Mouse (Mus musculus) yolk sac, embryonic 10.5 days (tissue): ENCODE results near the gene Bcdin3d.

Experiments
- DNase-seq: peaks from one replicate; pipeline ENCODE4 v3.0.0-alpha.2; 2017; ENCODE audit warnings: low spot score

The Bcdin3d gene

DNA sequence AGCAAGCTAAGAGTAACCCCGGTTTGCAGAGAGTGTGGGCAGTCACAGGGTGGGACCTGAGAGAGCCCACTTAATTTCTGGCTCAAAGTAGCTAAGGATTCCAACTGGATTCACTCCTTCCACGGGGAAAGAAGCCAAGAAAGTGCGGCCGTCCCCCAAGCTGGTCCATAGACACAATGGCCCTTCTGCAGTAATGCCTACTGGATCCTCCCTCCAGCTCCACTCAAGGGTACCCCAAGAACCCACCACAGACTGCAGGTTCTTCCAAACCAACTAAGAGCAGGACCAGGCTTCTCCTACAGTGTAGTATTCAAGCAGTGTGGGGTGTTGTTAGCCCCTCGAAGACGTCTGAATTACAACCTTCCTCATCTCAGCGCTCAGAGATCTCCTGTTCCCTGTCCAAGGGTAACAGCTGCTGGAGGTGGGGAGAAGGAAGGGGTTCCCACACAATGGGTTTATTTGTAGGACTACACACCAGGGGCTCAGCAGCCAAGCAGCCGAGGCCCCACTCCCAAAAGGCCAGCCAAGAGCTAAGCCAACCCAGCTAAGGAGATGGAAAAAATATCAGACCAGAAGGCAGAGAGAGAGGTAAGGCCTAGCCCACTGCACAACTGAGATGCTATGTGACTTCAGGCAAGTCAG is 33.6 kb downstream of the Bcdin3d start:
- DNase-seq = no peak

DNA sequence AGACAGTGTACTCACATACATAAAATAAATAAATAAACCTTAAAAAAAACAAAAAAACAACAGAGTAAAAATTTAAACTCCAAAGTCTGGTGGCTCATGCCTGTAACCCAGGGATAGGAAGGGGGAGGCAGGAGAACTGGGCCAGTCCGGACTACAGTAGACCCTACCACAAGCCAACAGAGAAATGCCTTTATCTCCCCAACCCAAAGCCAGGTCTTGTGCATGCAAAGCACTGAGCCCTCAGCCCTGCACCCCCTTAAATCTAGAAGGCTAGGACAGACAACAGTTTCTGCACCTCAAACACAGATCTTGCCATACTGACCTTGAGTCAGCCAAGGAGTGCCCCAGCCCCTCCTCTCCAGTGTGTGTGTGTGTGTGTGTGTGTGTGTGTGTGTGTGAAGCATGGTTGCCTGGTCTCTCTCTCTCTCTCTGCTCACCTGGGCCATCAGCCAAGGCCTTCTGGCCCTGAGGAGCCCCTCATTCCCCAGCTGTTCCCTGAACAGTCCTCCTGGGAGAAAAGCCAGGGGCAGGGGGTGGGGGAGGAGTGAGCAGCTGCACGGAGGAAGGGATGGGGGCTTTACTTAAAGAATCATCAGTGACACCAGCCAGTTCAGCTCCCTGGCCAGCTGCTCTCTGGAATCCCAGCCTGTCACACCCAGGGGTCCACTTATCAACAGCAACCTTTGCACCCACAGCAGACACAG is 34.3 kb downstream of the Bcdin3d start:
- DNase-seq = peak; percentile 77

DNA sequence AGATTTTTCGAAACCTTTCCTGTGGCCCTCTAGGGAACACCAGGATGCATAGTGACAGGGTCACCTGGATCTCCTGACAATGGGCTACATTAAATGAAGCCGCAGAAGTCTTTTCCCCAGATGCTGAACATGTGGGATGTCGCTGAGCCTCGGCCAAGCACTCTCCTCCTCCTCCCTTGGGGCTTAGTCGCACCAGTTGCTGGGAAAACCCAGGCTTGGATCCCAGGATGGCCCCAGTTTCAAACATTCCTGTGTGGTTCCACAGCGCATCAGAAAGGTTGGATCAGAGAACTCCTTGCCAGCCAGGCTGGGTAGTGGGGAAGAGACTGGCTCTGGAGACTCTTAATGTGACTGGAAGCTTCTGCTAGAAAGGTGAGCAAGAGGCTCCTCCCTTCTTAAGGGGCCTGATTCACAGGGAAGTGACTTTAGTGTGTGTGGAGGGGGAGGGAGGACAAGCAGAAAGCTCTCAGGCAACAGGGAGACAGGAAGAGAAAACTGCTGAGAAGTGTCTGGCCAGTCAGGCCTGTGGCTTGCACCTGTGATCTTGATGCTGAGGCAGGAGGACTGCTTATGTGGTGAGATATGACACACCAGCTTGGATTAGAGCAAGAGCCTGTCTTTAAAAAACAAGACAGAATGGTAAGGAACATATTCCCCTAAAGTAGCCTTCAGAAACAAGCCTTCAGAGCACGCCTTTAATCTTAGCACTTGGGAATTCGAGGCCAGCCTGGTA is 35.4 kb downstream of the Bcdin3d start:
- DNase-seq = peak; percentile 40

DNA sequence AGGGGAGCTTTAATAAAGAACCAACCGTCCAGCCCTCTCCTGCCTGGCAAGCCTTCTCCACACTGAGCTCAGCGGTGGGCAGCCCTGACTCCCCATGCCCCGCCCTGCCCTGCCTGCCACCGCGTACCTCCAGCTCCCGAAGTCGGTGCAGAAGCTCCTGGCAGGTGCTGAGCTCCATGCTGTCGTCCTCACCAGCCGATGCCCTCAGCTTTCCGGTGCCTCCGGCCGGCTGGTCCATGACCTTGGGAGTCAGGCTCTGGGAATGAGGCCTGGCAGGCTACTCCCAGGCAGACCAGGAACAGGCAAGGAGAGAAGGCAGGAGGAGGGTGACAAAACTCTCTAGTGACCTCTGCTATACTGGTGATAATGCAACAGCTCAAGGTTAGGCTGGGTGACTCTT is 40.6 kb downstream of the Bcdin3d start:
- DNase-seq = no peak

DNA sequence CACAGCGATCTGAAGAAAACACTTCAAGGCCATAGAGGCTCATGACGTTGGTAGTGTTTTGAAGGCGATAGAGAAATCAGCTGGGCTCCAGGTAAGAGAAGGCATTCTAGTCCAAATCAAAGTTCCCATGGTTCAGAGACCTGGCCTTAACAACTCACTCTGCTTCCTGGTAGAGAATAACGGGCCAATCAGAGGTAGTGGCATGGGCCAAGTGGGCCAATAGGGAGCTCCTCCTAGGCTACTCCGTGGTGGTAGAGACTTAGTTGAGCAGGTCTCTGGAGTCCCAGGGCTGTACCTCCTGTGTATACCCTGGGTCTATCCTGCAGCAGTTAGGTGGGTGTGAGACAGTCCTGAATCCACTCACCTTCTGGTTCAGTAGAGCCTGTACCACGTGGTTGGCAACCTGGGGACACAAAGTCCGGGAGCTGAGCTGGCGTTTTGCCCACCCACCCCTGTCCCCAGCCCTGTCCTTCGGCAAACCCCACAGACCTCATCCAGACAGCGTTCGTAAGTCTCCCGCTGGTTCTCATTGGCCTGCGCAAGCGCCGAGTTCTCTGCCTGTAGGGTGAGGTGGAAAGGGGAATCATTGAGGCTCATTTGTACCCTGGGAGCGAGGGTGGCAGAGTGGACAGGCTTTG is 41.3 kb downstream of the Bcdin3d start:
- DNase-seq = no peak

DNA sequence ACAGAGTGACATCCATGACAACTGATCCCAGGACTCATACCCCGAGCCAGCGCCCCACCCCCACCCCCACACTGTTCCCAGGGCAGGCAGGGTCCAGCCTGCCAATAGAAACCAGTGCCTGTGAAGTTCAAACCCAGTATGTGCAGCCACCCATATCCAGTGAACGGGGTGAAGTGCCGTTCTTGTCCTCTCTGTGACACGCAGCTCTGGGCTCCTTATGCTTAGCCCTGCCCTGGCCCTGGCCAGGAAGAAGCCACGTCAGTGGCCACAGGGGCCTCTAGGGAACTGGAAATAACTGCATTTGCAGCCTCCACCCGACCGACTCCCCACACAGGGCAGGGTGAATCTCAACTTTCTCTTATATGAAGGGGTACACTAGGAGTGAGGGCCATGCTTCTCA is 42.6 kb downstream of the Bcdin3d start:
- DNase-seq = no peak

DNA sequence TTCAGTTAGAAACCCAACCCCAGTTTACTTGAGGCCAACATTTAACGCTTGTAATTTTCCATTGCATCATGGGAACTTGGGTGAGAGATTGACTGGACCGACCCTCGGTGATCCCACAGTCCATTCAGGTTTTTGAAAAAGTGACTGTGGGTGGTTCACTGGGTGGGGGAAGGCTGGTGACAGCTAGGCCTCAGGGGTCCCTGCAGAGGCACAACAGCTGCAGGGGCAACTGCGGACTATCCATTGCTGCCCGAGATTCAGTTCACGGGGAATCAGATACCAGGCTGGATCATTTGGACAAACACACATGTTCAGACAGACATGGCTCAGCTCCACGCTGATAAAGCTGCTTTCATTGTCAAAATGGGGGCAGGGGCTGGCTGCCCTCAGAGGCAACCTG is 43.0 kb downstream of the Bcdin3d start:
- no peak for DNase-seq

DNA sequence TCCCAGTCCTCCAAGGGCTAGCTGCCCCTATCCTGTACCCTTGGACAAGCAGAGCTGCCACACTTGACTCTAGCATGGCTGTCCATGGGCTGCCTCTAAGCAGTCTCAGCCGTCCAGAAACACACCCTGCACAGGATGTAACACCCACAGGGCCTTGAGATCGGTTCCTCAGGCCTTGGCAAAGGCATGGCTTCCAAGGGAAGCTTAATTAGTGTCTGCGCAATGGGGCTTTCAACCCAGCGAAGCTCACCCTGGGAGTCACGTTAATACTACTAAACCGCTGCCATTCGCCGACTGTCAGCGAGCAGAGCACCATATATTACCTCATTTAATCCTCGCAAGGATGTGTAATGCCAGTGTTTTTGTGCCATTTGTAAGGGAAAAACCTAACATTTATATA is 43.5 kb downstream of the Bcdin3d start:
- no peak for DNase-seq

DNA sequence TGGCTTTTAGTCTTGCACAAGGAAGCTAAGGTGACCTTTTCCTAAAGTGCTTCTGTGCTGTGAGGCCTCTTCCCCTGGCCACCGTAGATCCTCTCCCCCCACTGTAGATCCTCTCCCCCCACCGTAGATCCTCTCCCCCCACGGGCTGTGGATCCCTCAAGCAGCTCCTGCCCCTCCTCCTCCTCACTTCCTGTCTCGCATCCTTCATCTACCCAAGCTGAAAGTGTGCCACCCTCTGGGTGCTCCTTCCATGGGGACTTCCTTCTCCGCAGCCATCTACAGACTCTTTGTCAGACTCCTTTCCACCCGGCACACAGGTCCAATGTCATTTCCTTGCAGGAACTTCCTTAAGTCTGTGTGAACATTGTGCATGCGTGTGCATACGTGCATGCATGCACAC is 44.1 kb downstream of the Bcdin3d start:
- DNase-seq = no peak

DNA sequence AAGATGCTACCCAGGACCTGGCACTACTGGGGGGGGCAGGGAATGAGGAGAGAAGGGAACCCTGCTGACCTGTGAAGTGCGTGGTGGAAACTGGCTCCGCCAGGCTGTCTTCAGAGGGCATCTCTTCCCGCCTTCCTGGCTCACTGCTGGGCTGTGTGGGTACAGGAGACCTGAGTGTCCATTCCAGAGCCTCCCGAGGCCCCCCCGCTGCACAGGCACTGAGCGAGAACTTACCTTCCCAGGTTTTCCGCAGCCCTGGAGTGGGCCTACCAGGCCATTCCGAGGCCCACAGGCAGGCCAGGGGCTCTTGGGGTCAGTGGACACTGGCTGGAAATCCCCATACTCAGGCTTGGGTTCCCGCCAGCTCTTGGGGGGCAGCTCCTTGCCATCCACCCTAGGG is 50.6 kb downstream of the Bcdin3d start:
- DNase-seq = no peak

DNA sequence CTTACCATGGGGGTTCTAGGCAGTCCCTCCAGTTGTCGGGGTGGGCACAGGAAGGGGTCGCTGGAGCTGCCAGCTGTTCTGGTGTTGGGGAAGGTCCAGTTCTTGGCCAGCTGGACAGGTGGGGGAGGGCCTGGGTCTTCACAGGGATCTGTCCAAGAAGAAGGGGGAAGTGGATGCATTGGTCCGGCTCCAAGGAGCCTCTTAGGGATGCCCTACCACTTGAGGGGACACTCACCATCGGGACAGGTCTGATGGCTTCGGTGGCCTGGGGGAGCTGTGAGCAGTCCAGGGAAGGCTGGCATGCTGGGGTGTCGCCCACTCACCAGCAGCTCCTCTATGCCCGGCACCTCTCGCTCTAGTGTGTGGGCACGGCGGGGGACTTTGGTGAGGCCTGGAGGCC is 51.4 kb downstream of the Bcdin3d start:
- no peak for DNase-seq

DNA sequence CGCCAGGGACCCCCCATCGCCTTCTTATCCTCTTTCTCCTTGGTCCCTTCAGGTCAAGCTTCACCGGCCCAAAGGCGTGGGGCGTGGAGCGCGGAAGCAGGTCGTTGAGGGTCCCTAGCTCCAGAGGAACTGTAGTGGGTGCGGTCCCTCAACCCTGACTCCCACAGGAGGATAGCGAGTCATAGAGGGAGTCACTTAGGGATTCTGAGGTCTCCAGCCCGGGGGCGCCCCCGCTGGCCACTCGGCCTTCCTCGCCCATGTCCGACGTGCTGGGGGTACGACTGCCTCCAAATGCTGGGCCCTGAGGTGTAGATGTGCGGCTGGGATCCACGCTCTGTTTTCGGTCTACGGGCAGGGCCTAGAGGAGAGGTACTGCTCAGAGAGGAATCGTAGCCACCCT is 52.0 kb downstream of the Bcdin3d start:
- no peak for DNase-seq

DNA sequence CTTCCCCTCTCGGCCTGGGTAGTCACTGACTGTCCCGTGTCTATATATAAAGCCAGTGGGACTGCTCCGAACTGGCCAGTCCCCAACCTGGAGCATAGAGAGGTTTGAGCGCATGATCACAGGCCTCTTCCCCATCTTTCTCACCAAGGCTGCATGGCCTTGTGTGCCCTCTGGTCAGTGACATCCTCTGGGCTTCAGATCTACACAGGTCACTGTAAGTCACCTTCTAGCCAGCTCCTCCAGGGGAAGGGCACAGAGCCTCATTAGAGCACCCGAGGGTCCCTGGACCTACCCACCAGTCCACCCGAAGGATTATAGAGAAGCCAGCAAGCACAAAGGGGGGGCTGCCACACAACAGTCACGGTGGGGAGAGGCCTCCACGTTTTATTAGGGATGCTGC is 52.9 kb downstream of the Bcdin3d start:
- no peak for DNase-seq

DNA sequence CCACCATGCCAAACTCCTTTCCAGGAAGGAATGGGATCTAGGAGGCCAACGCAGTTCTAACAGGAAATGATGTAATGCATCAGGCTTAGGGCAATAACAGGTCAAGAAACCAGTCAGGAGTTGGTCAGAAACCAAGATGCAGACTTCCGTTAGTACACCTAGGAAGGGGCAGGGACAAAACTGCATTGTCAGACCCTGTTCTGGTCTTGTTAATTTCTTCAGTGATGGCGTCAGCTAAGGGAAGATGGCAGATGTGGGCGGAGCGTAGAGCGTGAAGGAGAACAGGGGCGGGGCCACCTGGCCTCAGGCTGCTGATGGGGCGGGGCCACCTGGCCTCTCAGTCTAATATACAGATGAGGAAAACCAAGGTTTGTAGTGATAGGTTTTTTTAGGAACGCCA is 53.4 kb downstream of the Bcdin3d start:
- no peak for DNase-seq

DNA sequence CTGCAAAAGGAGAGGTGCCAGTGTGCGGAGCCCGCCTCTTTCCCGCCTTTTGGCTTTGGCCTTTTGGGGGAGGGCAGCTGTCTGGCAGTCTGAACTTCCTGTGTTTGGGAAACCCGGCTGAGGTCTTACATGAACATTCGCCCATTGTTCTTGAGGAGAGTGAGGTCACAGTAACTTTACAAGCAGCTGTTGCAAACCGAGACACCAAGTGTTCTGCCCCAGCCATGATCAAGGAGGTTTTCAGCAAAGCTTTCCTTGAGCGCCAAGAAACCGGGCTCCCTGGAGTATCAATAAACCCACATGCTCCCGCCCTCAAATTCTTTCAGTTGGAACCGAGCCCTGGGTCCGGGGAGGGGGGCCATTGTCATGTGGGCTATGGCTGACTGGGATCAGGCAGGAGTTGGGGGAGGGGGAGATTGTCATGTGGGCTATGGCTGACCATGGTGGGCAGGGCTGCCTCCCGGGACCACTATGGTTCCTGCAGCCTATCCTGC is 54.0 kb downstream of the Bcdin3d start:
- DNase-seq = peak; percentile 62

DNA sequence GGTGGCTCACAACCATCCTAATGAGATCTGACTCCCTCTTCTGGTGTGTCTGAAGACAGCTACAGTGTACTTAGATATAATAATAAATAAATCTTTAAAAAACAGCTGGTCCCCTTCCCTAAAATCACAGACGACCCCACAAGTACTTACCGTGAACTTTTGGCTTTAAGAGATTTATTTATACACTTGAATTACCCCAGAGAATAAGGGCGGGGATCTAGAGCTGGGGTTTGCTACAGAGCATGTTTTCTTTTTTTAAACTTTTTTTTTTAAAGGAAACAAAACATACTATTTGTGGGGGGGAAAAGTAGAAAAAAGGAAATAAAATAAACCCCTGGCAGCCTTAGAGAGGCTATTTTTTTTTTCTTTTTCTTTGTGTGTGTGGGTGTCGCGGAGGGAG is 54.4 kb downstream of the Bcdin3d start:
- no peak for DNase-seq
